Mouse (Mus musculus): ENCODE measurements at regions not wholly inside any gene's neighbourhood (a gene's known extent, or its start where the extent isn't known, plus 50 kb on each side); places are given as distances from the start of the nearest gene placed in this dataset.

DNA sequence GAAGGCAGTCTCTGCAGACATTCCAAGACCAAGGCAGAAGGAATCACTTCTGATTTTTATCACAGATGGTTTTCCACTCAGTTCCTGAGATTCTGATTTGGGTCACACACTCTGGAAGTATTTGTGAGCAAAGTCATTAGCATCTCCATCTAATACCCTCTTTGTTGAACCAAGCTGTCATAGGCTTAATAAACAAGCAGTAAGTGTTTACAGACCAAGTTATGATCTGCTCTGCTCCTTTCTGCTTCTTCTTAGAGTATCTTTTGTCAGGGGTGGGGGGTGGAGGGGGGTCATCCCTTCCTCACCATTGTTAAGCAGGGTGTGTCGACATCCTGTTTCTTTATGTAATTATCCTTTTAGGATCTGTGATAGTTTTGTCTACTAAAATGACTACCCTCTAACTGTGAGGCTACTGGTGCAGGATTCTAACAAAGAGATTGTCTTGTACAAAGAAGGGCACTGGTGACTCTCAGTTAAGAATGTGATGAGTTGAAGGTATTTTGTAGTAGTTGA is 358.2 kb upstream of the Adgrl2 start:
- no peak for DNase-seq (ENCODE audit: extremely low read depth)
- no peak overlapping the region; the same call in 1 of the 2 replicates for H3K9ac ChIP-seq (ENCODE audit: insufficient read depth, low read depth)
- H3K27ac ChIP-seq (ENCODE audit: insufficient read depth, low read depth): no peak overlapping the region
- peaks cover 6 to 50% of the 10 kb centered on the region in 2 experiments for H3K4me1 ChIP-seq (ENCODE audit: control insufficient read depth in 1 of 2, insufficient read depth in 2 of 2)
- no peaks in the 10 kb centered on the region for H3K27me3 ChIP-seq (replicated peaks)
- in situ Hi-C loops (cut with MboI; ENCODE audit: low pct_ligation_motif_present, low pct_unique_long_range_greater_than_20kb, low sequenced_read_pairs) (loop anchor here (10.0 kb wide), 1 partner anchor 86 kb away; no protein-coding TSS in a partner anchor), dilution Hi-C loops (cut with MboI; ENCODE audit: extremely low pct_ligation_motif_present, extremely low pct_unique_long_range_greater_than_20kb, low sequenced_read_pairs) (no loop called here)
- TF ChIP-seq POLR2AphosphoS2 (IDR thresholded peaks at IDR 0.05; ENCODE audit: low read depth, low read length): no peak
- TF ChIP-seq TBP (conservative IDR thresholded peaks at IDR 0.05; ENCODE audit: low read depth, low read length): no peak
- TF ChIP-seq TCF12 (IDR thresholded peaks at IDR 0.05; ENCODE audit: low read depth, low read length): no peak
- no peak for TF ChIP-seq ZC3H11A (IDR thresholded peaks at IDR 0.05; ENCODE audit: low read depth, low read length)
- TF ChIP-seq ZNF384 (IDR thresholded peaks at IDR 0.05; ENCODE audit: low read depth, low read length): no peak
- TF ChIP-seq CHD1 (IDR thresholded peaks at IDR 0.05; ENCODE audit: low read depth, low read length): no peak
- TF ChIP-seq USF2 (conservative IDR thresholded peaks at IDR 0.05; ENCODE audit: low read depth, low read length): no peak
- TF ChIP-seq GABPA (IDR thresholded peaks at IDR 0.05; ENCODE audit: insufficient replicate concordance, low read depth, low read length): no peak
- no peaks in the 10 kb centered on the region for H3K9me3 ChIP-seq (replicated peaks; ENCODE audit: low read length)
- H3K4me3 ChIP-seq (replicated peaks in 1 of 3; ENCODE audit: low read depth in 2 of 3, low read length in 2 of 3, poor library complexity in 1 of 3): no peak overlapping the region
- no peaks in the 10 kb centered on the region for H3K79me2 ChIP-seq (replicated peaks; ENCODE audit: control insufficient read depth, extremely low read depth, insufficient read depth, poor library complexity, severe bottlenecking)
- H3K36me3 ChIP-seq (replicated peaks in 1 of 2; ENCODE audit: control insufficient read depth in 1 of 2, insufficient read depth in 1 of 2, low read length in 1 of 2): no peaks in the 10 kb centered on the region
- H3K4me2 ChIP-seq (ENCODE audit: insufficient read depth, low read depth, poor library complexity, severe bottlenecking): no peak overlapping the region

DNA sequence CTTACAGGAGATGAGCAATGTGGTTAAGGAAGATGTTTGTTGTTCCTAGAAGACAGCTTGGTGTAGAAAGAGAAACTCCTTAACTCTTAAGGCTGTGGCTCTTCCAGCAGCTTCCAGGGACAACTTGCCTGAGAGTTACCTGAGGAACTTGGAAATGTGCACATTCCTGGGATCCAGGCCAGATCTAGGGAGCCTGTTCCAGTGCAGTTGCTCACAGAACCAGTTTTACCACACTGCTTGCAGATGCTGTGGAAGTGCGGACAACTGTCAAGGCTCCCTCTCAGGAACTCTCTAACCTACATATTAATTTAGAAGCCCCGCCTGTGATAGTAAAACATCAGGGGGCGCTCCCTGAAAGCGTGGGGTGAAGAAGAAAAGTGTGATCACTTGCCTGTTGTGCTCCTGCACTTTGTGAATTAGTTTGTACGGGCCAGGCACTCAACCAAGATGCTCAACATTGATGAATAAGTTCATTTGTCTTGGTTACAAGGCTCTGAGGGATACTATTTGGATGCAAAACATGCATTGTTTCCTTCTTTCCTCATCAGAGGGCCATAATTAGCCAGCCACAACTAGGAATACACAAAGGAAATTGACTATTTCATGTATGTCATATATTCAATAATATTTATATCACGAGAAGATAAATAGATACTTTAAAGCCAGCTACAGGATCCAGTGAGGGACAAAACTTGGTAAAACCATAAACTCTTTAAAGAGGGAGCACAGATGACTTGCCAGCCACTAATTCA is 357.1 kb upstream of the Adgrl2 start:
- no peak overlapping the region for H3K27ac ChIP-seq (ENCODE audit: insufficient read depth, low read depth)
- H3K4me2 ChIP-seq (ENCODE audit: insufficient read depth, low read depth, poor library complexity, severe bottlenecking): no peak overlapping the region
- H3K9ac ChIP-seq (ENCODE audit: insufficient read depth, low read depth): no peak overlapping the region
- dilution Hi-C loops (cut with MboI; ENCODE audit: extremely low pct_ligation_motif_present, extremely low pct_unique_long_range_greater_than_20kb, low sequenced_read_pairs) (no loop called here), in situ Hi-C loops (cut with MboI; ENCODE audit: low pct_ligation_motif_present, low pct_unique_long_range_greater_than_20kb, low sequenced_read_pairs) (loop anchor here (10.0 kb wide), 1 partner anchor 87 kb away; no protein-coding TSS in a partner anchor)
- TF ChIP-seq SIN3A (IDR thresholded peaks at IDR 0.05; ENCODE audit: low read length): no peak
- TF ChIP-seq ZMIZ1 (IDR thresholded peaks at IDR 0.05; ENCODE audit: low read depth, low read length): no peak
- no peak for TF ChIP-seq IRF4 (IDR thresholded peaks at IDR 0.05; ENCODE audit: low read depth, low read length)
- TF ChIP-seq ZKSCAN1 (IDR thresholded peaks at IDR 0.05; ENCODE audit: borderline replicate concordance, low read depth, low read length): no peak
- TF ChIP-seq E2F4 (IDR thresholded peaks at IDR 0.05; ENCODE audit: insufficient replicate concordance, low read depth, low read length): no peak
- TF ChIP-seq EP300 (IDR thresholded peaks at IDR 0.05; ENCODE audit: low read length): no peak
- TF ChIP-seq KAT2A (IDR thresholded peaks at IDR 0.05; ENCODE audit: insufficient replicate concordance, low read length): no peak
- no peak for TF ChIP-seq POLR2A (IDR thresholded peaks at IDR 0.05; ENCODE audit: low read depth, low read length)
- TF ChIP-seq MYC (IDR thresholded peaks at IDR 0.05; ENCODE audit: low read depth, low read length): no peak
- no peak for TF ChIP-seq NELFE (IDR thresholded peaks at IDR 0.05; ENCODE audit: low read depth, low read length)
- no peak for TF ChIP-seq ELF1 (IDR thresholded peaks at IDR 0.05; ENCODE audit: low read depth, low read length)
- no peak for TF ChIP-seq USF1 (IDR thresholded peaks at IDR 0.05; ENCODE audit: low read depth, low read length)
- no peak for TF ChIP-seq MAFK (IDR thresholded peaks at IDR 0.05; ENCODE audit: insufficient replicate concordance, low read length)
- peaks cover 6 to 50% of the 10 kb centered on the region in 2 experiments for H3K4me1 ChIP-seq (ENCODE audit: control insufficient read depth in 1 of 2, insufficient read depth in 2 of 2)
- no peaks in the 10 kb centered on the region for H3K79me2 ChIP-seq (replicated peaks; ENCODE audit: control insufficient read depth, extremely low read depth, insufficient read depth, poor library complexity, severe bottlenecking)
- H3K27me3 ChIP-seq (replicated peaks): no peaks in the 10 kb centered on the region
- H3K36me3 ChIP-seq (replicated peaks in 1 of 2; ENCODE audit: control insufficient read depth in 1 of 2, insufficient read depth in 1 of 2, low read length in 1 of 2): no peaks in the 10 kb centered on the region
- no peak overlapping the region for H3K4me3 ChIP-seq (replicated peaks in 1 of 3; ENCODE audit: low read depth in 2 of 3, low read length in 2 of 3, poor library complexity in 1 of 3)
- no peak for DNase-seq (ENCODE audit: extremely low read depth)
- no peaks in the 10 kb centered on the region for H3K9me3 ChIP-seq (replicated peaks; ENCODE audit: low read length)
